Mouse (Mus musculus) bone marrow macrophage, adult 2 months (primary cell): ENCODE data around the gene Tenm3. TPM values are rescaled to one million over a fixed set of nuclear protein-coding genes. Genes with fewer than 3 reads are reported as not detected.

Experiments used
- H3K27ac ChIP-seq: 2 replicates; pipeline ENCODE4 v1.5.1; 2012; ENCODE audit warnings: low read depth, low read length; ENCODE audit not compliant: insufficient read depth
- H3K4me1 ChIP-seq: 2 replicates; pipeline ENCODE4 v1.6.1; 2012; ENCODE audit warnings: low read length; ENCODE audit not compliant: control insufficient read depth, insufficient read depth
- H3K4me3 ChIP-seq: 2 replicates; pipeline ENCODE4 v1.5.1; 2012; ENCODE audit warnings: mild to moderate bottlenecking, low read length, moderate library complexity; ENCODE audit not compliant: insufficient read depth
- CTCF ChIP-seq: IDR thresholded peaks from 2 replicates; pipeline ENCODE4 v1.5.1; 2012; ENCODE audit warnings: low read depth, mild to moderate bottlenecking, low read length, moderate library complexity
- POLR2A ChIP-seq: IDR thresholded peaks from 2 replicates; pipeline ENCODE4 v1.6.1; 2012; ENCODE audit warnings: mild to moderate bottlenecking, low read depth, low read length, borderline replicate concordance
- polyA plus RNA-seq: library from polyadenylated mRNA; stranded (reverse); fragments of >200 nt; gene quantifications from 2 replicates; pipeline ENCODE4 v1.2.4, GENCODE M21; 2012; ENCODE audit not compliant: missing spikeins, insufficient read depth, insufficient read length

The Tenm3 gene
- polyA plus RNA-seq, 1 experiment, result not detected

DNA sequence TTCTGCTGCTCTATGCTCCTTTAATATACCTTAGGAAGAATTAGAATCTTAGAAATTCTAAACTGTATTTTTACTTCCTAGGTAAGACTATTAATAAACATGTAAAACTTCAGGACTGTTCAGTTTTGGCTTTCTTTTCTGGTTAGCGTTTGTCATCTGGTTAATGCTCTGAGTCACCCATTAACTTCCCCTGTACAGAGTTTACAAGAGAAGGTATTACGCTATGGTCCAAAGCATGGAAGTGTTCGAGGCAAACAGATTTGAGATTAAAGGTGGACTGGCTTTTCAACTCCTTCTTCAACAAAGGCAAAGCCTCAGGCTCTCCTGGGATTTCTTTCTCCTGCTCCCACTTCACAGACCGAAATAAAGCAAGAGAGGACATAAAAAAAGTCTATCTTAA lies 354.3 kb downstream of the Tenm3 start:
- no peak overlapping the region for H3K27ac ChIP-seq
- H3K4me3 ChIP-seq, result no peak overlapping the region
- TF ChIP-seq POLR2A (no peak), CTCF (no peak)
- H3K4me1 ChIP-seq, result no peaks in the 10 kb centered on the region

DNA sequence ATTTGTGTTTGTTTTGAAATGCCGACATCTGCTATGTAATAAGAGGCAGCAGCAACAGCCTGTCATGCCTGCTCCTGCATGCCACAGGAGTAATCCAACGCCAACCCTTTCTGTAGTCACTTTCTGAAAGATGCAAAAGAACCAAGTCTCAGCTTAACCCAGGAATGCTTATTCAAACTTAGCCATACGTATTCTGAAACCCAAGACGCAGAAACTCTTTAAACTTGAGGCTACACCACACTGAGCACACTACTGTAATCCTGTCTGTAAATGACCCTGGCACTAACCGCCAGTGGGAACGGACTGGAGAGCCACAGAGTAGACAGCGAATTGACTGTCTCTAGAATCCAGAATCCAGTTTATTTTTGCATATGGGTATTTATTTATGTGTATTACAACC lies 354.9 kb downstream of the Tenm3 start:
- no peak for TF ChIP-seq CTCF
- TF ChIP-seq POLR2A, result no peak
- H3K4me3 ChIP-seq, result no peak overlapping the region
- no peak overlapping the region for H3K27ac ChIP-seq
- no peaks in the 10 kb centered on the region for H3K4me1 ChIP-seq

DNA sequence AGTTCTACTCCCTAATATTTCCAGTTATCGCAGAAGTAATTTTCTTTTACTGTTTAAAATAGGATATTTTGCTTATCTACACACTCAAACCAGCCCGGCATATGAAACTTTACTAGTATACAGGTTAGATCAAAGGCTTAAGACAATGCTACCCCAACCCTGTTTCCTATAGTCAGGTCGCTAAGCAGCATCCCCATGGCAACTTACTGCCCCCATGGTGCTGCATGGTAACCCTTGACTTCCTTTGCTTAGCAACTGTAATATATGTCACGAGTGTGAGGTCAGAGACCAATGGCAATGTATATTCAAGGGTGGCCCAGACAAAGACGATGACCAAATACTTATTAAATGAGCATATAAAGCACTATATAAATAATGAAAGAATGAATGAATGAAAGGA lies 359.6 kb downstream of the Tenm3 start:
- TF ChIP-seq POLR2A (no peak), CTCF (no peak)
- Histone ChIP-seq H3K4me3 (no peak overlapping the region), H3K27ac (no peak overlapping the region), H3K4me1 (no peaks in the 10 kb centered on the region)

DNA sequence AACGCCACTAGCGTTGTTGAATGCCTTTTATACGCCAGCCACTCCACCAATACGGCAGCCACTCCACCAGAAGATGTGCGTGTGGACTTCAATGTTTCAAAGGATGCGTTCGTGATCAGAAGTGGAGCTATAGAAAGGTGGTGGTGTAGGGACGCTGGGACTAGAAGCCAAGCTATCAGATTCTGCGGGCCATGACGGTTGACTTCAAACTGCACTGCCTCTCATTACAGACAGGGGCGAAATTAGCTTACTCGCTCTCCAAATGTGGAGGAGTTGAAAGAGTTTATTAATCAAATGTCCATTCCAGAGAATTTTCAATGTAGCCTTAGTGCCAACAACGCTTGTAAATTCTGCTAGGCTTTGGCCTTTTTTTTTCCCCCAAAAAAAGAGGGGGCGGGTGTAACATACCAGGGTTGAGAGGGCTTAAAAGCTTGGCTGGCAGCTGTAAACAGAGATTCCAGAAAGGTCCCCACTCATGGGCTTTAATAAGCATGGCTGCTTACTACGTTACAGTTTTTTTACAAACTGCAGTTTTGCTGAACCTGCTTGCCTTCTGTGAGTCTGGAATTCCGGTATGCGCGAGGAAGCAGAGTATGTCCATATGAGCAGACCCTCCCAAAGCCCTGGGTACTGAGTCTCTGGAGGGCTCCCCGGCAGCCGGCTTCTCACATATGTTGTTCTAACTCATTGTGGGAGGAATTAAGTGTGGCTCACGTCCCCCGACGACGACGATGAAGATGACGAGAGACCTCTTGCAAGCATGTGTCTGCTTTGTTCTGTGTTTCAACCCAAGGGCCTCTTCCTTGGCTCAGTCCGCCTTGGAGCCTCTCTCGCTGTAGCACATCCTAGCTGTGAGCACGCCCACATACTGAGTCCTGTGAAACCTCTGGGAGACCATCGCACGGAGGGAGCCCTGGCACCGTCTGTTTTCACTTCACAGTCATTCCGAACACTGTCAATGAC lies 361.8 kb downstream of the Tenm3 start:
- no peaks in the 10 kb centered on the region for H3K4me1 ChIP-seq
- H3K27ac ChIP-seq, result no peak overlapping the region
- no peak for TF ChIP-seq CTCF
- TF ChIP-seq POLR2A, result no peak
- no peak overlapping the region for H3K4me3 ChIP-seq

DNA sequence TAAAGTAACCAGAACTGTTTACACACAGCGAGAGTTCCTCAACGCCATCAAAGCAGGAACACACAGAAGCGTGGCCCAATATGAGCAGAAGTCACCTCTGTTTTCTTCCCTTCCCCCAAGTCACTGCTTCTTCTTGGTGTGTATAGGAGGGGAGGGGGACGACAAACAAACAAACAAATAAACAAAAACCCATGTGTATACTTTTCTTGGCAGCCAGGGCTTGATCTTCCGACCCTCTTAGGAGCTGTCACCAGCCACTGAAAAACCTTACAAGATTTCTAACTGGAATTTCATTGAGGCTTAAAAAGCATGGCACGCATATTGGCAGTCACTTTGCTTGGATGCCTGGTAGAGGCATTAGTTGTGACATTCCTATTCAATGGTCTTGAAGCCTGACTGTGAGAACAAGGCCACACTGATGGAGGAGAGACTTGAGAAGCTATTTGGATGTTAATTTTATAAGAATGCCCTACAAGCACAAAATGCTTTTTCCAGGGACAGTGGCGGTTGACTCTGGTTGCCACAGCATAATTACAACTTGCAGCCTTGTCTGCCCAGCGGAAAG lies 366.3 kb downstream of the Tenm3 start:
- TF ChIP-seq POLR2A (no peak), CTCF (no peak)
- no peak overlapping the region for H3K27ac ChIP-seq
- H3K4me1 ChIP-seq, result no peaks in the 10 kb centered on the region
- H3K4me3 ChIP-seq, result no peak overlapping the region

DNA sequence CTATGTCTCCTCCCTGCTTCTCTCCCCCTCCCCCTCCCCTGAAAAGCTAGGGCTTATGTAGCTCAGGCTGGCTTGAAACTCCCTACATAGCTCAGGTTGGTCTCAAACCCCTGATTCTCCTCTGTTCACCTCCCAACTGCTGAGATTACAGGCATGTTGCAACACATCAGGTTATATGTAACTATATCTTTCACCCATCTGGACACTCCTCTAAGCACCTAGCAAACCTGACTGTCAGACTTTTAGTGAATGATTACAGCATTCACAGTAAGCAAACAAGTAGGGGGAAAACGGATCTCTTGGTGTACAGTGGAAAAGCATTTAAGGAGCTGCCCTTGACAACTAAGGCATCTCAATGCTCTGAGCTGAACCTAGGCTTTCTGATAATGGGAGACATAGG lies 366.9 kb downstream of the Tenm3 start:
- Histone ChIP-seq H3K27ac (no peak overlapping the region), H3K4me1 (no peaks in the 10 kb centered on the region), H3K4me3 (no peak overlapping the region)
- no peak for TF ChIP-seq POLR2A
- TF ChIP-seq CTCF, result no peak

DNA sequence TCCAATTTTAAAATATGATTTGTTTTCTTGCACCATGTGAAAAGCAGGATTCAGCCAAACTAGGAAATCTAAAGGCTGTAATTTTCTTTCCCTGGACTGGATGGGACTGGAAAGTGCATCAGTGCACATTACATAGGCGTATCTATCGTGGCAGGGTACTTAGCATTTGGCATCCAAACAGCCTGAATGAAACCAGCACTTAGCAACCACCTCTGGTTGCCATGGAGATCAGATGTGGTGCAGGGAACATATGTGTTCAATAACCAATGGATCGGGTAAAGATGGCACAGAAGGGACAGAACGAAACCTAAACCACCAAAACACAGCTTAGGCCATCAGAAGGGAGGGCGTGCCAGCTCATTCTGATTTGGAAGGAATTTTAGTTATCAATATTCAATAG lies 376.1 kb downstream of the Tenm3 start:
- no peak overlapping the region for H3K4me3 ChIP-seq
- no peaks in the 10 kb centered on the region for H3K4me1 ChIP-seq
- TF ChIP-seq CTCF (no peak), POLR2A (no peak)
- no peak overlapping the region for H3K27ac ChIP-seq

DNA sequence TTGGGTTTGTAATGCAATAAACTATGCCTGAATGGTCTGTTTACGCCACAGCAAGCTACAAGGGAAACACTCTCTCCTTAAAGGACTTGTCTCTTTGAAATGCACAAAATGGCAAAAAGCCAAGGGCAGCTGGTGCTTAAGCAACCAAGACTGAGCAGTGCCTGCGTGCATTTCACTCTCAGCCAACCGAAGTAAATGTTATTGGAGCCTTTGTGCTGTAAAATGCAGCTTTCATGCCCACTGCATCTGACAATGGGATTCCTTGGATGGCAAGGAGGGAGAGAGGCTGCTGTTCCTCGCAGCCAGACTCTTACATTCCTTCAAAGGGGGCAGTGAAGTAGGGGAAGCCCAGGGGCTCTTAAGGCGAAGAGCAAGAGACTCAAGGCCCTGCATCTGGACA lies 385.4 kb downstream of the Tenm3 start:
- Histone ChIP-seq H3K27ac (no peak overlapping the region), H3K4me3 (no peak overlapping the region), H3K4me1 (no peaks in the 10 kb centered on the region)
- TF ChIP-seq POLR2A (no peak), CTCF (no peak)

DNA sequence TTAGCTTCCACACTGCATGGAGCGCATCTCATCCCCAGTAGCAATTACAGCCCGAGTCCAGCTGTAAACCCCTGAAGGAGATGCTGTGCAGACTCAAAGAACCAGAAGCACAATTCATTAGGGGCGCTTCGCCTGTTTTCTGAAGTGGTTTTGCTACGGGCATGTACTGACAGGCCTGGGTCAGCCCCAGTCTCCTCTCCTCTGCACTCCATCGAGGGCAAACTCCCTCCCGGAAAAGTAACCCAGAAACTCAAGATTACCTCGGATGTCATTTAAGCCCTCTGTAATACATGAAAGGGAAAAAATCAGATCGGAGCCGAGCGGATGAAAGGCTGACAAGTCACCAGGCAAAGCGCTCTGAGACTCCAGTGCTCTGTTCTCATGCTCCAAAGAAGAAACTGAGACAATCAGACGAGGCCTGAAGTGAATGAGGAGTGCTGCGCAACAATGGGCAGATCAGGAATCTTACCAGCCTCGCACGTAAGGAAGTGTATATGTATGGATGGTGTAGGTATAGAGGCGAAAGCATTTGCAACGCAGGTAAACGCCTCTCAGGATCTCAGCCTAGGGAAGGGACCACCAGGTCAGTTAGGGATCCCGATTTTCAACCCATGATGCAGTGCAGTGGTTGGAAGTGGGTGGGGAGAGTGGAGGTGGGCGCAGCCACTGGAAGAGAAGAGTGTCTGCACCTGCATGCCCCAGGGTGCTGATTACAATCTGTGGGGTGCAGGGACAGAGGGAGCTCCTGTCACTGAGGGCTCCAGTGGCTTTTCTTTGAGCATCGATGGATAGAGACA lies 387.2 kb downstream of the Tenm3 start:
- Histone ChIP-seq H3K4me1 (no peaks in the 10 kb centered on the region), H3K27ac (no peak overlapping the region), H3K4me3 (no peak overlapping the region)
- TF ChIP-seq CTCF (no peak), POLR2A (no peak)
